In the genomic region with DNA sequence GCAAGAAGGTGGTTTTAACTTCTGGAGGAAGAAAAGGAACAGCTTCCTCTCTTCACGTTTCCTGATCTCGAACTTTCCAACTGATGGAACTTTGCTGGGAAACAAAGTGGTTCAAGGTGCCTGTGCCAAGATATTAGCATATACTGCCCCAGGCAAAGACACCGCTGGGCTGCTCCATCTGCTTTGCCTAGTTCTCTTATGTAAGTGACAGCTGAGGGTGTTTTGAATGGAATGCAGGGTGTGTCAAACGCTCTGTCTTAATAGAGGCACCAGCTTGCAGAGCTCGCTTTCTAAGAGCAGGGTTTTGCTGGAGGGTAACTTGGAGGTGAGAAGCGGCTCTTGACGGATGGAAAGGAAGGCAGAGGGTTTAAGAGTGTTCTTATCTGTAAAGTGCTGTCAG, we compare ENCODE assay signal across 10 mouse cellular contexts. TPM values are rescaled to one million over a fixed set of nuclear protein-coding genes. Genes with fewer than 3 reads are reported as not detected.
A peak's percentile ranks its signal among the peaks of the same experiment; 100 is the strongest.
DNase-seq lines count a peak whose midpoint lies in the region; ATAC-seq lines count a peak whose summit lies in the region.
"Had no signal": no experiment of that assay in that cellular context is flagged by ENCODE, and none has a peak within 500 bp of the region (broad histone marks: within the 10 kb centered on the region; RNA-seq: fewer than 3 reads in every experiment).

No protein-coding gene starts in this region.

- WGBS in forebrain, embryonic 12.5 days, result 34% methylated on average over 7 of the region's 7 CpGs
- WGBS in forebrain, embryonic 11.5 days, result 32% methylated on average over 7 of the region's 7 CpGs
- 53% methylated on average over 7 of the region's 7 CpGs for WGBS in midbrain, embryonic 11.5 days
- WGBS in midbrain, embryonic 10.5 days, result 47% methylated on average over 7 of the region's 7 CpGs

- no peaks in the 10 kb centered on the region for H3K9me3 ChIP-seq in forebrain, embryonic 12.5 days
- H3K9me3 ChIP-seq in forebrain, embryonic 11.5 days (ENCODE audit: control insufficient read depth, low read length), result no peaks in the 10 kb centered on the region
- H3K9me3 ChIP-seq in midbrain, embryonic 11.5 days (ENCODE audit: control insufficient read depth, low read length), result no peaks in the 10 kb centered on the region
- no peaks in the 10 kb centered on the region for H3K9me3 ChIP-seq in midbrain, embryonic 10.5 days (replicated peaks)
- H3K9me3 ChIP-seq: midbrain, embryonic 12.5 days; stomach, embryonic 15.5 days had no signal

- no peak overlapping the region for H3K4me2 ChIP-seq in forebrain, embryonic 12.5 days
- H3K4me2 ChIP-seq in forebrain, embryonic 11.5 days (ENCODE audit: low read depth, low read length, severe bottlenecking), result no peak overlapping the region
- H3K4me2 ChIP-seq in midbrain, embryonic 11.5 days, result no peak overlapping the region
- H3K4me2 ChIP-seq: midbrain, embryonic 12.5 days; stomach, embryonic 15.5 days had no signal

- no peaks in the 10 kb centered on the region for H3K36me3 ChIP-seq in forebrain, embryonic 12.5 days (replicated peaks)
- H3K36me3 ChIP-seq in forebrain, embryonic 11.5 days (ENCODE audit: control insufficient read depth, insufficient read depth, low read length), result no peaks in the 10 kb centered on the region
- no peaks in the 10 kb centered on the region for H3K36me3 ChIP-seq in midbrain, embryonic 11.5 days (ENCODE audit: control insufficient read depth, insufficient read depth, low read length)
- no peaks in the 10 kb centered on the region for H3K36me3 ChIP-seq in midbrain, embryonic 10.5 days
- H3K36me3 ChIP-seq: midbrain, embryonic 12.5 days; stomach, embryonic 15.5 days had no signal

- H3K27me3 ChIP-seq in forebrain, embryonic 12.5 days, result no peaks in the 10 kb centered on the region; the same call in 1 of the 2 replicates
- no peaks in the 10 kb centered on the region for H3K27me3 ChIP-seq in forebrain, embryonic 11.5 days (ENCODE audit: control insufficient read depth, insufficient read depth, low read length)
- H3K27me3 ChIP-seq in midbrain, embryonic 11.5 days (ENCODE audit: control insufficient read depth, insufficient read depth, low read length), result no peaks in the 10 kb centered on the region
- peaks cover 6% of the 10 kb centered on the region; the same call in 1 of the 2 replicates for H3K27me3 ChIP-seq in midbrain, embryonic 10.5 days (ENCODE audit: low read depth, poor library complexity, severe bottlenecking)
- H3K27me3 ChIP-seq: midbrain, embryonic 12.5 days; stomach, embryonic 15.5 days had no signal

- peaks cover 9% of the 10 kb centered on the region for H3K4me1 ChIP-seq in forebrain, embryonic 12.5 days
- peaks cover 3% of the 10 kb centered on the region; the same call in 1 of the 2 replicates for H3K4me1 ChIP-seq in forebrain, embryonic 11.5 days (replicated peaks; ENCODE audit: control insufficient read depth, insufficient read depth, low read length)
- H3K4me1 ChIP-seq in midbrain, embryonic 11.5 days (ENCODE audit: control insufficient read depth, insufficient read depth, low read length), result no peaks in the 10 kb centered on the region
- H3K4me1 ChIP-seq in midbrain, embryonic 10.5 days, result peaks cover 5% of the 10 kb centered on the region; the same call in 1 of the 2 replicates

- no peak overlapping the region for H3K9ac ChIP-seq in forebrain, embryonic 12.5 days
- H3K9ac ChIP-seq in forebrain, embryonic 11.5 days (ENCODE audit: low read length), result no peak overlapping the region
- no peak overlapping the region for H3K9ac ChIP-seq in midbrain, embryonic 11.5 days (ENCODE audit: low read length)
- H3K9ac ChIP-seq: midbrain, embryonic 12.5 days; stomach, embryonic 15.5 days had no signal

- no peak overlapping the region for H3K4me3 ChIP-seq in forebrain, embryonic 12.5 days (replicated peaks)
- H3K4me3 ChIP-seq in forebrain, embryonic 11.5 days (ENCODE audit: low read depth, low read length), result no peak overlapping the region
- no peak overlapping the region for H3K4me3 ChIP-seq in midbrain, embryonic 11.5 days (ENCODE audit: low read depth, low read length)
- no peak overlapping the region for H3K4me3 ChIP-seq in midbrain, embryonic 10.5 days
- H3K4me3 ChIP-seq: midbrain, embryonic 12.5 days; stomach, embryonic 15.5 days had no signal

- H3K27ac ChIP-seq in forebrain, embryonic 12.5 days, result no peak overlapping the region
- H3K27ac ChIP-seq in forebrain, embryonic 11.5 days (ENCODE audit: low read depth, low read length), result no peak overlapping the region
- no peak overlapping the region for H3K27ac ChIP-seq in midbrain, embryonic 11.5 days (ENCODE audit: low read depth, low read length)
- no peak overlapping the region for H3K27ac ChIP-seq in midbrain, embryonic 10.5 days (replicated peaks)
- H3K27ac ChIP-seq: midbrain, embryonic 12.5 days; stomach, embryonic 15.5 days had no signal

- DNase-seq in forebrain, embryonic 11.5 days (ENCODE audit: low spot score), result no peak
- DNase-seq in midbrain, embryonic 11.5 days (ENCODE audit: low spot score, missing footprints), result peak; percentile 69
- no peak for DNase-seq in midbrain, embryonic 10.5 days (ENCODE audit: low spot score)
- peak; percentile 45 for DNase-seq in forelimb bud, embryonic 11.5 days (ENCODE audit: low read depth, low spot score)
- peak; percentile 47 for DNase-seq in lung, postnatal 36 days
- DNase-seq in gastrocnemius, adult 8-10 months (ENCODE audit: low spot score in 2 of 2), result no peak
- no peak for DNase-seq in gastrocnemius, postnatal 4 days (ENCODE audit: low spot score in 2 of 2)

- peak; percentile 33; the same call in 1 of the 2 replicates for ATAC-seq in forebrain, embryonic 12.5 days (ENCODE audit: low FRiP score)
- ATAC-seq in forebrain, embryonic 11.5 days (replicated peaks; ENCODE audit: low FRiP score), result no peak
- ATAC-seq in midbrain, embryonic 11.5 days (ENCODE audit: low FRiP score), result no peak

RNA-seq across cellular contexts. Expression of gene Slc4a3, which starts 42.8 kb away (rescaled TPM):
- 22.4 and 29.4 TPM in 2 replicates for polyA plus RNA-seq in forebrain, embryonic 12.5 days (2016; fragmentation: Nextera tagmentation; extraction: Ambion mirVana)
- polyA plus RNA-seq in forebrain, embryonic 11.5 days (2014; fragmentation: Nextera tagmentation; extraction: Ambion mirVana), result 13.3 and 15.7 TPM in 2 replicates
- 6.5 and 7.2 TPM in 2 replicates for polyA plus RNA-seq in midbrain, embryonic 11.5 days (2014; fragmentation: Nextera tagmentation; extraction: Ambion mirVana)
- 13.2 and 16.7 TPM in 2 replicates for polyA plus RNA-seq in midbrain, embryonic 10.5 days (2016; fragmentation: Nextera tagmentation; extraction: Ambion mirVana)
- total RNA-seq in gastrocnemius, adult 8-10 months (2022), result 1 to 10 TPM; 4.8 to 9.8 (median 7.4) TPM
- 10 to 100 TPM; 18.5 to 23.6 TPM for total RNA-seq in gastrocnemius, postnatal 4 days (2021)

Comparison
In these comparisons a context has a peak if more than half of its experiments do, and no peak if none do; other contexts are left out.
1. DNase-seq: peak in midbrain, embryonic 11.5 days (single experiment), forelimb bud, embryonic 11.5 days (single experiment) and lung, postnatal 36 days (single experiment); none in forebrain, embryonic 11.5 days (single experiment), midbrain, embryonic 10.5 days (single experiment), gastrocnemius, adult 8-10 months (0 of 2) and gastrocnemius, postnatal 4 days (0 of 2).